Comparison of ENCODE assay signal across 11 mouse cellular contexts in genomic region chr6:125225518-125226115, GRCm38 (mm10). TPM values are rescaled to one million over a fixed set of nuclear protein-coding genes. Genes with fewer than 3 reads are reported as not detected.
DNase-seq lines count a peak whose midpoint lies in the region; ATAC-seq and TF ChIP-seq lines count a peak whose summit lies in the region.
"Had no signal": no experiment of that assay in that cellular context is flagged by ENCODE, and none has a peak within 500 bp of the region (broad histone marks: within the 10 kb centered on the region; RNA-seq: fewer than 3 reads in every experiment).

No protein-coding gene starts in this region.

- no peaks in the 10 kb centered on the region for H3K4me1 ChIP-seq in testis, adult 2 months (ENCODE audit: control insufficient read depth, insufficient read depth, low read length)

- peak; percentile 31; the same call in 1 of the 2 replicates for TF ChIP-seq CTCF in testis, adult 2 months (IDR thresholded peaks at IDR 0.05; ENCODE audit: control insufficient read depth, insufficient read depth, insufficient replicate concordance, low read depth, low read length)

- H3K4me3 ChIP-seq in testis, adult 2 months (ENCODE audit: control insufficient read depth, low read depth, low read length), result no peak overlapping the region
- H3K4me3 ChIP-seq: hindbrain, embryonic 15.5 days; limb, embryonic 15.5 days; myocyte had no signal

- ATAC-seq in common myeloid progenitor, adult 5-6 weeks (replicated peaks; ENCODE audit: low read depth, poor library complexity, severe bottlenecking), result peak; percentile 64
- ATAC-seq: forebrain, embryonic 16.5 days had no signal

- peak; percentile 33 for DNase-seq in kidney, adult 18-20 months
- DNase-seq in kidney, adult 11 months, result no peak
- no peak for DNase-seq in testis, postnatal 10 days (ENCODE audit: low spot score)
- no peak for DNase-seq in urinary bladder, postnatal 10 days (ENCODE audit: low spot score)
- no peak for DNase-seq in ovary, postnatal 14 days (ENCODE audit: low spot score)

- H3K27me3 ChIP-seq in testis, adult 2 months (ENCODE audit: control insufficient read depth, insufficient read depth, low read length), result no peaks in the 10 kb centered on the region
- H3K27me3 ChIP-seq: hindbrain, embryonic 15.5 days; limb, embryonic 15.5 days had no signal

- H3K36me3 ChIP-seq in testis, adult 2 months (ENCODE audit: control insufficient read depth, insufficient read depth, low read length), result no peaks in the 10 kb centered on the region

- TF ChIP-seq POLR2A in testis, adult 2 months (IDR thresholded peaks at IDR 0.05; ENCODE audit: control insufficient read depth, low read depth, low read length), result no peak

- H3K27ac ChIP-seq in testis, adult 2 months (ENCODE audit: control insufficient read depth, insufficient read depth, low read depth, low read length), result no peak overlapping the region
- H3K27ac ChIP-seq: hindbrain, embryonic 15.5 days; limb, embryonic 15.5 days had no signal

RNA-seq across cellular contexts. Expression of gene Tapbpl, which starts 6.0 kb away (rescaled TPM):
- polyA plus RNA-seq in testis, adult 2 months (2012; rRNA removed), result 8.0 and 9.3 TPM in 2 replicates
- total RNA-seq in common myeloid progenitor, adult 5-6 weeks (2017), result 18.8 and 20.2 TPM in 2 replicates

RNA-seq across cellular contexts. Expression of gene Vamp1, which starts 10.3 kb away (rescaled TPM):
- 10.3 and 11.3 TPM in 2 replicates for polyA plus RNA-seq in testis, adult 2 months (2012; rRNA removed)
- 4.9 and 8.0 TPM in 2 replicates for total RNA-seq in common myeloid progenitor, adult 5-6 weeks (2017)

RNA-seq across cellular contexts. Expression of gene Cd27, which starts 11.2 kb away (rescaled TPM):
- 0.23 and 0.70 TPM in 2 replicates for polyA plus RNA-seq in testis, adult 2 months (2012; rRNA removed)
- 66.4 and 98.2 TPM in 2 replicates for total RNA-seq in common myeloid progenitor, adult 5-6 weeks (2017)

RNA-seq across cellular contexts. Expression of gene Mrpl51, which starts 34.0 kb away (rescaled TPM):
- polyA plus RNA-seq in testis, adult 2 months (2012; rRNA removed), result 171 and 194 TPM in 2 replicates
- total RNA-seq in common myeloid progenitor, adult 5-6 weeks (2017), result 97.3 and 99.1 TPM in 2 replicates

RNA-seq across cellular contexts. Expression of gene Ncapd2, which starts 34.1 kb away (rescaled TPM):
- polyA plus RNA-seq in testis, adult 2 months (2012; rRNA removed), result 100 and 109 TPM in 2 replicates
- total RNA-seq in common myeloid progenitor, adult 5-6 weeks (2017), result 272 and 344 TPM in 2 replicates
